Mouse (Mus musculus): ENCODE data around the gene Lyrm9.

- TF ChIP-seq CTCF (IDR thresholded peaks at IDR 0.05; ENCODE audit: low read depth) (no peak), EP300 (IDR thresholded peaks at IDR 0.05; ENCODE audit: low read depth) (no peak)
Measured at GRCm38 (mm10) chr11:78796072-78796729, 30.2 kb upstream of the Lyrm9 start.
